Mouse (Mus musculus): ENCODE measurements around the gene Rbbp4. TPM values are rescaled to one million over a fixed set of nuclear protein-coding genes. Genes with fewer than 3 reads are reported as not detected.

Rbbp4 gene
- polyA plus RNA-seq, 1 experiment from 2014 or later: 279 TPM

- no peak overlapping the region for H3K27ac ChIP-seq (replicated peaks)
- H3K27me3 ChIP-seq (replicated peaks): no peaks in the 10 kb centered on the region
- 0 out of 2 replicates have a peak, but pooled peaks cover 4% of the 10 kb centered on the region for H3K4me1 ChIP-seq
- no peak for ATAC-seq (ENCODE audit: extremely low read depth, insufficient number of reproducible peaks, low FRiP score, low TSS enrichment)
- H3K9me3 ChIP-seq: no peaks in the 10 kb centered on the region
- no peak overlapping the region for H3K4me2 ChIP-seq
- H3K9ac ChIP-seq: no peak overlapping the region
- 67% methylated on average over 6 of the region's 6 CpGs for WGBS
- peaks cover 51% of the 10 kb centered on the region for H3K36me3 ChIP-seq
- H3K4me3 ChIP-seq: no peak overlapping the region
Measured at GRCm38 (mm10) chr4:129351111-129351510, 15.9 kb upstream of the Rbbp4 start.

- no peak overlapping the region for H3K4me2 ChIP-seq
- peaks cover 50% of the 10 kb centered on the region for H3K36me3 ChIP-seq
- no peak overlapping the region for H3K4me3 ChIP-seq
- no peak overlapping the region for H3K27ac ChIP-seq (replicated peaks)
- H3K9ac ChIP-seq: no peak overlapping the region
- WGBS: 4% methylated on average over 1 of the region's 1 CpGs
- ATAC-seq (ENCODE audit: extremely low read depth, insufficient number of reproducible peaks, low FRiP score, low TSS enrichment): no peak
- no peaks in the 10 kb centered on the region for H3K9me3 ChIP-seq
- 0 out of 2 replicates have a peak, but pooled peaks cover 6% of the 10 kb centered on the region for H3K4me1 ChIP-seq
- no peaks in the 10 kb centered on the region for H3K27me3 ChIP-seq (replicated peaks)
Measured at GRCm38 (mm10) chr4:129350644-129351043, 15.5 kb upstream of the Rbbp4 start.

- H3K4me2 ChIP-seq: no peak overlapping the region
- WGBS: 60% methylated on average over 15 of the region's 15 CpGs
- no peak overlapping the region for H3K9ac ChIP-seq
- ATAC-seq (ENCODE audit: extremely low read depth, insufficient number of reproducible peaks, low FRiP score, low TSS enrichment): no peak
- 0 out of 2 replicates have a peak, but pooled peaks cover 6% of the 10 kb centered on the region for H3K4me1 ChIP-seq
- no peak overlapping the region for H3K4me3 ChIP-seq
- H3K9me3 ChIP-seq: no peaks in the 10 kb centered on the region
- H3K27me3 ChIP-seq (replicated peaks): no peaks in the 10 kb centered on the region
- no peak overlapping the region for H3K27ac ChIP-seq (replicated peaks)
- peaks cover 54% of the 10 kb centered on the region for H3K36me3 ChIP-seq
Measured at GRCm38 (mm10) chr4:129346481-129347154, 11.4 kb upstream of the Rbbp4 start.

- WGBS: 83% methylated on average over 2 of the region's 2 CpGs
- 0 out of 2 replicates have a peak, but pooled peaks cover 6% of the 10 kb centered on the region for H3K4me1 ChIP-seq
- no peak for ATAC-seq (ENCODE audit: extremely low read depth, insufficient number of reproducible peaks, low FRiP score, low TSS enrichment)
- no peaks in the 10 kb centered on the region for H3K27me3 ChIP-seq (replicated peaks)
- H3K4me2 ChIP-seq: no peak overlapping the region
- H3K27ac ChIP-seq (replicated peaks): no peak overlapping the region
- H3K9ac ChIP-seq: no peak overlapping the region
- no peak overlapping the region for H3K4me3 ChIP-seq
- peaks cover 52% of the 10 kb centered on the region for H3K36me3 ChIP-seq
- H3K9me3 ChIP-seq: no peaks in the 10 kb centered on the region
Measured at GRCm38 (mm10) chr4:129342705-129343104, 7.5 kb upstream of the Rbbp4 start.

GRCm38 (mm10) chr4:129341888-129342287, 6.7 kb upstream of the Rbbp4 start:
- Histone ChIP-seq H3K4me1 (0 out of 2 replicates have a peak, but pooled peaks cover 6% of the 10 kb centered on the region), H3K4me3 (no peak overlapping the region), H3K27ac (replicated peaks) (no peak overlapping the region), H3K4me2 (no peak overlapping the region), H3K36me3 (peaks cover 49% of the 10 kb centered on the region), H3K27me3 (replicated peaks) (no peaks in the 10 kb centered on the region), H3K9ac (no peak overlapping the region), H3K9me3 (no peaks in the 10 kb centered on the region)
- 85% methylated on average over 1 of the region's 1 CpGs for WGBS
- ATAC-seq (ENCODE audit: extremely low read depth, insufficient number of reproducible peaks, low FRiP score, low TSS enrichment): no peak

- Histone ChIP-seq H3K27ac (replicated peaks) (no peak overlapping the region), H3K36me3 (peaks cover 33% of the 10 kb centered on the region), H3K9ac (no peak overlapping the region), H3K9me3 (no peaks in the 10 kb centered on the region), H3K27me3 (replicated peaks) (no peaks in the 10 kb centered on the region), H3K4me2 (no peak overlapping the region), H3K4me1 (no peaks in the 10 kb centered on the region; the same call in 1 of the 2 replicates), H3K4me3 (no peak overlapping the region)
- 70% methylated on average over 3 of the region's 3 CpGs for WGBS
- ATAC-seq (ENCODE audit: extremely low read depth, insufficient number of reproducible peaks, low FRiP score, low TSS enrichment): no peak
Measured at GRCm38 (mm10) chr4:129339743-129340142, 4.6 kb upstream of the Rbbp4 start.

- no peak for ATAC-seq (ENCODE audit: extremely low read depth, insufficient number of reproducible peaks, low FRiP score, low TSS enrichment)
- Histone ChIP-seq H3K4me1 (peaks cover 26% of the 10 kb centered on the region), H3K9ac (peak overlapping the region; percentile 88), H3K36me3 (peaks cover 24% of the 10 kb centered on the region), H3K4me3 (peak overlapping the region; percentile 71), H3K27me3 (replicated peaks) (no peaks in the 10 kb centered on the region), H3K27ac (replicated peaks) (peak overlapping the region; percentile 100), H3K9me3 (no peaks in the 10 kb centered on the region), H3K4me2 (peak overlapping the region; percentile 89)
- WGBS: 48% methylated on average over 14 of the region's 14 CpGs
Measured at GRCm38 (mm10) chr4:129336291-129336690, 1.1 kb upstream of the Rbbp4 start.

GRCm38 (mm10) chr4:129334677-129335215, 424 bp downstream of the Rbbp4 start:
- ATAC-seq (ENCODE audit: extremely low read depth, insufficient number of reproducible peaks, low FRiP score, low TSS enrichment): peak; percentile 23
- H3K9me3 ChIP-seq: no peaks in the 10 kb centered on the region
- WGBS: under 1% methylated on average over 62 of the region's 62 CpGs
- H3K9ac ChIP-seq: peak overlapping the region; percentile 98
- peak overlapping the region; percentile 78 for H3K4me2 ChIP-seq
- H3K36me3 ChIP-seq: peaks cover 38% of the 10 kb centered on the region
- H3K4me3 ChIP-seq: peak overlapping the region; percentile 71
- H3K27ac ChIP-seq (replicated peaks): peak overlapping the region; percentile 94
- peaks cover 34% of the 10 kb centered on the region for H3K4me1 ChIP-seq
- no peaks in the 10 kb centered on the region for H3K27me3 ChIP-seq (replicated peaks)

GRCm38 (mm10) chr4:129332846-129333245, 2.3 kb downstream of the Rbbp4 start:
- Histone ChIP-seq H3K27me3 (replicated peaks) (no peaks in the 10 kb centered on the region), H3K4me2 (peak overlapping the region; percentile 78), H3K4me1 (peaks cover 34% of the 10 kb centered on the region), H3K36me3 (peaks cover 55% of the 10 kb centered on the region), H3K9ac (peak overlapping the region; percentile 98), H3K9me3 (no peaks in the 10 kb centered on the region), H3K27ac (replicated peaks) (no peak overlapping the region), H3K4me3 (peak overlapping the region; percentile 71)
- ATAC-seq (ENCODE audit: extremely low read depth, insufficient number of reproducible peaks, low FRiP score, low TSS enrichment): no peak
- WGBS: 48% methylated on average over 1 of the region's 1 CpGs

GRCm38 (mm10) chr4:129326191-129326590, 9.0 kb downstream of the Rbbp4 start:
- WGBS: 85% methylated on average over 1 of the region's 1 CpGs
- Histone ChIP-seq H3K4me1 (peaks cover 29% of the 10 kb centered on the region), H3K4me2 (no peak overlapping the region), H3K4me3 (no peak overlapping the region), H3K27ac (replicated peaks) (no peak overlapping the region), H3K9me3 (no peaks in the 10 kb centered on the region), H3K36me3 (peaks cover 88% of the 10 kb centered on the region), H3K27me3 (replicated peaks) (no peaks in the 10 kb centered on the region), H3K9ac (no peak overlapping the region)
- ATAC-seq (ENCODE audit: extremely low read depth, insufficient number of reproducible peaks, low FRiP score, low TSS enrichment): no peak

GRCm38 (mm10) chr4:129324756-129325155, 10.4 kb downstream of the Rbbp4 start:
- H3K4me2 ChIP-seq: no peak overlapping the region
- H3K9me3 ChIP-seq: no peaks in the 10 kb centered on the region
- H3K36me3 ChIP-seq: peaks cover 89% of the 10 kb centered on the region
- H3K9ac ChIP-seq: no peak overlapping the region
- WGBS: 55% methylated on average over 1 of the region's 1 CpGs
- peaks cover 23% of the 10 kb centered on the region for H3K4me1 ChIP-seq
- H3K4me3 ChIP-seq: no peak overlapping the region
- H3K27me3 ChIP-seq (replicated peaks): no peaks in the 10 kb centered on the region
- ATAC-seq (ENCODE audit: extremely low read depth, insufficient number of reproducible peaks, low FRiP score, low TSS enrichment): no peak
- H3K27ac ChIP-seq (replicated peaks): no peak overlapping the region

GRCm38 (mm10) chr4:129323491-129323890, 11.7 kb downstream of the Rbbp4 start:
- no peaks in the 10 kb centered on the region for H3K9me3 ChIP-seq
- H3K36me3 ChIP-seq: peaks cover 88% of the 10 kb centered on the region
- H3K27me3 ChIP-seq (replicated peaks): no peaks in the 10 kb centered on the region
- H3K4me3 ChIP-seq: no peak overlapping the region
- peaks cover 23% of the 10 kb centered on the region for H3K4me1 ChIP-seq
- H3K9ac ChIP-seq: no peak overlapping the region
- no peak overlapping the region for H3K4me2 ChIP-seq
- H3K27ac ChIP-seq (replicated peaks): no peak overlapping the region
- 90% methylated on average over 1 of the region's 1 CpGs for WGBS
- no peak for ATAC-seq (ENCODE audit: extremely low read depth, insufficient number of reproducible peaks, low FRiP score, low TSS enrichment)

All from heart, embryonic 13.5 days (tissue).